Mouse (Mus musculus): ENCODE measurements around the gene Myrfl.

- TF ChIP-seq CTCF (IDR thresholded peaks at IDR 0.05; ENCODE audit: control insufficient read depth, insufficient read depth, insufficient read length) (no peak), USF1 (IDR thresholded peaks at IDR 0.05; ENCODE audit: low read depth) (no peak), MAX (IDR thresholded peaks at IDR 0.05) (no peak), CEBPB (IDR thresholded peaks at IDR 0.05; ENCODE audit: low read depth) (no peak), MYOG (IDR thresholded peaks at IDR 0.05; ENCODE audit: control insufficient read depth, extremely low read depth, insufficient read length) (no peak)
Observed at GRCm38 (mm10) chr10:116919368-116920317, 22.9 kb upstream of the Myrfl start.

Data from C2C12 (cell line).